Mouse (Mus musculus) brain, embryonic 14.5 days (tissue): ENCODE results near the gene Gpatch8.

ENCODE experiments used
- CTCF ChIP-seq: fragments of 200-500 bp; IDR thresholded peaks from 2 replicates; pipeline ENCODE4 v1.5.1; 2012; ENCODE audit warnings: inconsistent platforms, mild to moderate bottlenecking, moderate library complexity, borderline replicate concordance; ENCODE audit not compliant: insufficient read depth, insufficient read length; ENCODE audit errors: extremely low read depth
- POLR2A ChIP-seq: fragments of 200-500 bp; IDR thresholded peaks from 2 replicates; pipeline ENCODE4 v1.6.1; 2012; ENCODE audit warnings: mild to moderate bottlenecking, inconsistent platforms, borderline replicate concordance; ENCODE audit not compliant: poor library complexity, insufficient read depth, insufficient read length, severe bottlenecking; ENCODE audit errors: extremely low read depth

GRCm38 (mm10) chr11:102534078-102534477 is 22.1 kb downstream of the Gpatch8 start:
- no peak for TF ChIP-seq CTCF
- TF ChIP-seq POLR2A = no peak
